Mouse (Mus musculus) liver, embryonic 14.5 days (tissue): ENCODE data around the gene Nr1d1. TPM values are rescaled to one million over a fixed set of nuclear protein-coding genes. Genes with fewer than 3 reads are reported as not detected.

ENCODE experiments used
- ATAC-seq: fragments of 200-750 bp; cut with Nextera tagmentation; 2 replicates; pipeline ENCODE4 v1.8.0; 2017; ENCODE audit warnings: moderate number of reproducible peaks, mild to moderate bottlenecking, moderate library complexity; ENCODE audit not compliant: insufficient read depth
- DNase-seq, 3 experiments: peaks; one replicate each; pipeline ENCODE4 v3.0.0-alpha.2; 2012 to 2013; ENCODE audit warnings: low read depth in 3 of 3, low spot score in 3 of 3
- H3K27ac ChIP-seq: fragments of 300-500 bp; sonication (generic); 2 replicates; pipeline ENCODE4 v1.5.1; 2014; ENCODE audit warnings: moderate library complexity, mild to moderate bottlenecking, control low read depth, inconsistent platforms
- H3K27me3 ChIP-seq: fragments of 300-500 bp; sonication (generic); 2 replicates; pipeline ENCODE4 v1.6.1; 2014; ENCODE audit warnings: mild to moderate bottlenecking, low read length, moderate library complexity; ENCODE audit not compliant: control insufficient read depth, insufficient read depth
- H3K36me3 ChIP-seq: fragments of 300-500 bp; sonication (generic); replicated peaks from 2 replicates; pipeline ENCODE4 v1.6.1; 2014; ENCODE audit warnings: low read depth; ENCODE audit not compliant: control insufficient read depth, insufficient read depth
- H3K4me1 ChIP-seq, 2 experiments: fragments of 200-500 bp in 1 of 2; fragments of 300-500 bp in 1 of 2; sonication (generic) in 1 of 2; replicated peaks; 2 replicates each; pipeline ENCODE4 v1.6.1; 2012 to 2014; ENCODE audit warnings: antibody characterized with exemption in 1 of 2, inconsistent platforms in 1 of 2, low read length in 1 of 2; ENCODE audit not compliant: control insufficient read depth in 2 of 2, insufficient read depth in 2 of 2
- H3K4me2 ChIP-seq: fragments of 300-500 bp; sonication (generic); 2 replicates; pipeline ENCODE4 v1.6.1; 2014; ENCODE audit warnings: low read depth, mild to moderate bottlenecking, control low read depth, moderate library complexity
- H3K4me3 ChIP-seq, 2 experiments: fragments of 200-500 bp in 1 of 2; fragments of 300-500 bp in 1 of 2; sonication (generic) in 1 of 2; 2 replicates each; pipeline ENCODE4 v1.5.1; 2012 to 2014; ENCODE audit warnings: low read depth in 2 of 2, low read length in 2 of 2, mild to moderate bottlenecking in 2 of 2, control low read depth in 1 of 2, inconsistent platforms in 1 of 2, moderate library complexity in 1 of 2; ENCODE audit not compliant: insufficient read depth in 1 of 2
- H3K9ac ChIP-seq: fragments of 300-500 bp; sonication (generic); replicated peaks from 2 replicates; pipeline ENCODE4 v1.6.1; 2014; ENCODE audit warnings: mild to moderate bottlenecking, control low read depth, moderate library complexity
- H3K9me3 ChIP-seq: fragments of 300-500 bp; sonication (generic); 2 replicates; pipeline ENCODE4 v1.6.1; 2016; ENCODE audit warnings: low read length, mixed read lengths; ENCODE audit not compliant: control insufficient read depth
- CTCF ChIP-seq: IDR thresholded peaks from 2 replicates; pipeline ENCODE4 v1.5.1; 2016; ENCODE audit warnings: antibody characterized with exemption, low read depth, control low read depth
- EP300 ChIP-seq: IDR thresholded peaks from 2 replicates; pipeline ENCODE4 v1.6.1; 2016; ENCODE audit warnings: antibody characterized with exemption, low read depth
- WGBS: fragments of 180-500 bp; shearing (Covaris S2); extraction: QIAGEN DNeasy Blood & Tissue Kit; methylation state at CpG from one replicate; pipeline ENCODE4 v1.1.7; 2014; ENCODE audit not compliant: insufficient replicate concordance; 5-methylcytosine and 5-hydroxymethylcytosine counted together
- polyA plus RNA-seq, 2 experiments: library from polyadenylated mRNA; depleted of rRNA in 1 of 2; stranded (reverse) in 1 of 2; unstranded in 1 of 2; fragments of >200 nt; fragmentation: Nextera tagmentation in 1 of 2; extraction: Ambion mirVana in 1 of 2; gene quantifications; 2 replicates each; pipeline versions ENCODE4 v1.2.1 to v1.2.3; 2012 to 2014

Nr1d1 gene
- polyA plus RNA-seq, 2 experiments = 0.58 to 0.65 TPM

- H3K9ac ChIP-seq = no peak overlapping the region
- no peaks in the 10 kb centered on the region for H3K9me3 ChIP-seq
- H3K4me2 ChIP-seq = no peak overlapping the region; the same call in 1 of the 2 replicates
- H3K36me3 ChIP-seq = no peaks in the 10 kb centered on the region
- peaks cover 24 to 42% of the 10 kb centered on the region in 2 experiments for H3K4me1 ChIP-seq
- H3K4me3 ChIP-seq = no peak overlapping the region
- TF ChIP-seq CTCF (no peak), EP300 (no peak)
- WGBS = 26% methylated on average over 14 of the region's 14 CpGs
- DNase-seq = no peak
- no peak for ATAC-seq
- no peak overlapping the region for H3K27ac ChIP-seq
- no peaks in the 10 kb centered on the region for H3K27me3 ChIP-seq
Observed at GRCm38 (mm10) chr11:98781851-98782512, 6.8 kb upstream of the Nr1d1 start.

GRCm38 (mm10) chr11:98777888-98778287 is 2.8 kb upstream of the Nr1d1 start:
- Histone ChIP-seq H3K9ac (no peak overlapping the region), H3K36me3 (no peaks in the 10 kb centered on the region), H3K27ac (no peak overlapping the region), H3K4me2 (no peak overlapping the region), H3K9me3 (no peaks in the 10 kb centered on the region), H3K4me3 (no peak overlapping the region), H3K27me3 (no peaks in the 10 kb centered on the region), H3K4me1 (peaks cover 41 to 54% of the 10 kb centered on the region in 2 experiments)
- no peak for DNase-seq
- no peak for TF ChIP-seq EP300
- TF ChIP-seq CTCF = no peak
- no peak for ATAC-seq

GRCm38 (mm10) chr11:98776843-98777590 is 1.9 kb upstream of the Nr1d1 start:
- Histone ChIP-seq H3K27me3 (no peaks in the 10 kb centered on the region), H3K36me3 (no peaks in the 10 kb centered on the region), H3K27ac (peak overlapping the region; percentile 6; the same call in 1 of the 2 replicates), H3K9ac (no peak overlapping the region), H3K4me1 (peaks cover 41 to 55% of the 10 kb centered on the region in 2 experiments), H3K4me3 (no peak overlapping the region), H3K4me2 (peak overlapping the region; percentile 31), H3K9me3 (no peaks in the 10 kb centered on the region)
- TF ChIP-seq CTCF (no peak), EP300 (no peak)
- no peak for ATAC-seq
- WGBS = 10% methylated on average over 9 of the region's 9 CpGs
- DNase-seq = no peak

- 42% methylated on average over 12 of the region's 12 CpGs for WGBS
- peaks cover 41 to 52% of the 10 kb centered on the region in 2 experiments for H3K4me1 ChIP-seq
Observed at GRCm38 (mm10) chr11:98776052-98776764, 1.1 kb upstream of the Nr1d1 start.

More at GRCm38 (mm10) chr11:98776052-98776764, 1.1 kb upstream of the Nr1d1 start:
- Histone ChIP-seq H3K9me3 (no peaks in the 10 kb centered on the region), H3K4me3 (no peak overlapping the region; a peak in 1 of 4 replicates), H3K27me3 (no peaks in the 10 kb centered on the region), H3K36me3 (no peaks in the 10 kb centered on the region), H3K9ac (no peak overlapping the region), H3K4me2 (peak overlapping the region; percentile 62), H3K27ac (no peak overlapping the region; the same call in 1 of the 2 replicates)
- TF ChIP-seq CTCF = no peak
- no peak for DNase-seq
- no peak for ATAC-seq
